Mouse (Mus musculus) liver, embryonic 14.5 days (tissue): Measurements from ENCODE around the gene Rfx3.

Experiments used
- CTCF ChIP-seq: IDR thresholded peaks from 2 replicates; pipeline ENCODE4 v1.5.1; 2016; ENCODE audit warnings: antibody characterized with exemption, low read depth, control low read depth
- EP300 ChIP-seq: IDR thresholded peaks from 2 replicates; pipeline ENCODE4 v1.6.1; 2016; ENCODE audit warnings: antibody characterized with exemption, low read depth

DNA sequence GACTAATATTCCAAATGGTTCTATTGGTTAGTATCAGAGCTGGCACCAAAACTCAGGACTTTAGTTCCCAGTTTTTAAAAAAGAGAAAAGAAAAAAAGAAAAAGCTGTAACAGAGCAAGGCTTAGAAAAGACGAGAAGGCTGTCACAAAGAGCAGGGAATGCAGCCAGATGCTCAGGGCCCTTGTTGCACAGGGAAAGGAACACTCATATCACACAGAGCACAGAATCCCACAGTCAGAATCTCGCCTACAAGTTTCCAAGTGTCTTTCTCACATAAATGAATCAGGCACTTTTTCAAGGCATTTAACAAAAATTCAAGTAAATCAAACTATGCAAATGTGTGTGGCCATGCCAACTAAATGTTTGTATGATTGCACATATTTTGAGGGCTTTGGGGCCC is 94.5 kb downstream of the Rfx3 start:
- no peak for TF ChIP-seq EP300
- TF ChIP-seq CTCF: no peak
